Mouse (Mus musculus) frontal cortex, postnatal 36 days (tissue): ENCODE data around the gene Celf2.

ENCODE experiments used
- DNase-seq, 2 experiments: peaks; one replicate each; pipeline ENCODE4 v3.0.0; 2022; ENCODE audit warnings: low spot score in 2 of 2

Celf2 gene

DNA sequence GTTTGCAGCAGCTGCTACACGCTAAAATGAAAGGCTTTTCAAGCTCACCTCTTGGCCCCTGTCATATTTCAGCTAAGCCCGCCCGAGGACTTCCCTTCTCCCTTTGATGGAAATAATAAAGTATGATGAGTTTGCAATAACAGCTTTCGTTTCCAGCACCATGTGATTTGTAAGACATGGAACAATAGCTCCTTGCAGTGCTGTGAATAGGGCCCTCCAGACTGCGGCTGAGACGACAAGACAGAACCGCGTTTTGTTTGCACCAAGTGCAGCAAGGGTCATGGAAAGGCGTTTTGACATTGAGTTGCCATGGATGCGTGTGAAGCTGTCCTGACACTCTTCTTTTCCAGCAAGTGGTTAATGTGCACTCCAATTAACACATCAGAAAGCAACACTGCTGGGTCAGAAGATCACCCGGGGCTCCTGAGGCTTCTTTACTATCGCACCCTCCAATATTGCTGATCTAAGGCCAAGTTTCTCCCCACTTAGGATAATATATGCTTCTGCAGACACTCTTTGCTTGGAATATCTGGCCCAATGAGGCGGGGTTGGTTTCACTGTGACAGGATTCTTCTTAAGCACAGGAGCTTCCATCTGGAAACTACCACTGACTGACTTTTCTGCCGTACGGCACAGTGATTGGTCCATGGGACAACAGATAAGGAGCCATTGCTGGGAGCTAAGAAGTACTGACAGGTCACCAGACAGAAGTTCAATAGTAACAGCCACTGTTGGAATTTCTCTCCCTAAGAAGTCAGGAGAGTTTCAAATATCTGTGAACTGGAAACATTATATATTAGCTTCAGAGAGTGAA lies 301.5 kb downstream of the Celf2 start:
- DNase-seq: no peak

DNA sequence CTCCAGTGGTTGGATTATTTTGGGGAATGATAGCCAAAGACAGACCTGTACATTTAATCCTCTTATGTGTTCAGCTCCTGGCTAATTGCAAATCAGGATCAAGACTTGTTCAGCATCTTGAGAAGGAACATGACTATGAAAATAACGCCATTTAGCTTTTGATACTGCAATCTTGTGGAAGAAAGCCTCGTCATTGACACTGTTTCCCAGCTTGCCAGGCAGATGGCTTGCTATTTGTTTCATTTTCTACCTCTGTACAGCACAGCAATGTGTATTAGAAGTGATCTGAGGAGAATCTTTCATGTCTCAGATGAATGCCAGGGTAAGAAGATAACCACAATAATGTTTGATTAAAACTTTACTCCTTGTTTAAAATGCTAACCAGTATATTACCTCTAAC lies 315.9 kb downstream of the Celf2 start:
- DNase-seq: no peak

DNA sequence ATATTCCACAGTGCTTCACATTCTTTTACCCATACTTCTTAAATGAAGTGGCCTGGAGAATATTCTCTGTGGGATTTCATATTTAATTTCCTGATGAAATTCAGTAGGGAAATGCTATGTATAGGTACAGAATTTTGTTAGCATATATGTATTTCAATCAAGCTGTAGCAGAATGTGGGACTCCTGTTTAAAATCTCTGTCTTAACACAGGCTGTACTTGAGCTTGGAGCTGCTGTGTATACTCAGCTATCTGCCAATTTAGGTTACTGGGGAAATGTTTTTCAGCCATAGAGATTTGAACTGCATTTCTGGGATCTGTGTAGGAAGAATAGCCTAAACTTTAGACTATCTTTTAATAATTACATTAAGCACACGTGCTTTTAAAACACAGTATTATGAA lies 330.2 kb downstream of the Celf2 start:
- no peak for DNase-seq

GRCm38 (mm10) chr2:7173271-7174064 lies 335.9 kb downstream of the Celf2 start:
- no peak for DNase-seq

DNA sequence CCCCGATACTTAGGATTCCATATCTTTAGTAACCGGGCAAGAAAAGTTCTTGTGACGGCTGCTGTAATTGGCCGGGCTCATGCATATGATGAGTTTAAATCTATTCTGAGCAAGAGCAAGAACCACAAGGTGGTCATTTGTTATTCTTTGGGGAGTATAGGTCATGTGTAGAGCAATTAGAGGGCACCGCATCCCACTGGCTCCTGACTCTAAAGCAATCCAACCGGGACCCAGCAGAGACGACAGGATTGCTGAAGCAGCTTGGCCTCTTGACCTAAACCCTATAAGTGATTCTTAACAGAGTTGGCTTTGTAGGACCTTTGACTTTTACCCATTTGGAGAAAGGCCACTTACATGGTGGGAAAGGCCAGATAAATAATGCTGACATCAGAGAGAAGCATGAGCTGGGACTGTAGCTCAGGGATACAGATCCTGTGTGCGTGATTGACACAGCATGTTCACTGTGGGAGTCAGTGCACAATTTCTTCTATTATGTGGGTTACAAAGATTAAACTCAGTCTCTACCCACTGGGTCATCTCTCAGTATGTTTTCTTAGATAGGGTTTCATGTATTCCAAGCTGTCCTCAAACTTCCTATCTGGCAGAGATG lies 338.2 kb downstream of the Celf2 start:
- DNase-seq: no peak

DNA sequence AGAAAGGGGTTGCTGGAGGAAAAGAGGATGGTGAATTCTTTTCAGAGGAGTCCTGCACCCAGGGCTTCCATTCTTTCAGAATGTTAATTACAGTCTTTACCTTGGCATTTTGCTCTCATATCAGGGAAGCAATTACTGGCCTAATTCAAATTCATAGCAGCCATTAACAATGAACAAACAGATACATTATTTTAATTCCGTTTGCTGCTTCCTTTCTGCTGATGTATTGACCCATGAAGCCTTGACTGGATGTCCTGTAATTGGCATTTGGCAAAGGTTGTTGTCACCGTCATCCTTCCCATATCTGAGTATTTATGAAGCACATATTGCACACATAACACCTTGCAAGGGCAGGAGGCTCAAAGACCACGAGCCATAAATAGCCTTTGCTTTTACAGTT lies 343.6 kb downstream of the Celf2 start:
- DNase-seq: no peak

DNA sequence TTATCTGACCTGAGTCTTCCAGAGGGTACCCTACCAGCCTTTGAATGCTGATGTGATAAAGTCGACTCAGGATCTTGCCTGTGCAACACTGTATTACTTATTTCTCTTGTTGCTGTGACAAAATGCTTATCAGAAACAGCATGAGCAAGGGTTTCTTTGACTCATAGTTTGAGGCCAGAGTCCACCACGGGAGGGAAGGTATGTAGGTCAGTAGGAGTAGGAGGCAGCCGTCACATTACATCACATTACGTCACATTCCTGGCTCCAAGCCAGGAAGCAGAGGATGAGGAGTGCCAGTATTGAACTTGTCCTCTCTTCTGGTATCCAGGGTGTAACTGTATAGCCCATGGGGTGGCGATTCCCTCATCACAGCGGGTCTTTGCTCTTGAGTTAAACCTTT lies 349.3 kb downstream of the Celf2 start:
- DNase-seq: no peak

DNA sequence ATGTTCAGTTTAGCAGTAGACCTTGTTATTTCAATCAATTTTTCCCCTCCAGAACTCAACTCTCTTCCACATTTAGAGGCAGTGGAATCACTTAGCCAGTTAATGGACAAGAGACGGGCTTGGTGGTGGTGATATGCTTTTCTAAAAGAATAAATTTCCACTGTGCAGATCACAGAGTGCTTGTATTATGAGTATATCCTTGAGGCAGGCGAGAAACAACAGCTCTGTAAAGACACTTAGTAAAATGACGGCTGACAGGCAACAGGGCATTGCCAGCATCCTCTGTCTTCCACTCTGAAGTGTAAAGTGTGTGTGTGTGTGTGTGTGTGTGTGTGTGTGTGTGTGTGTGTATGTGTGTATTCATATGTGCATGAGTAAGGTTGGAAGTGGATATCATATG lies 362.1 kb downstream of the Celf2 start:
- DNase-seq: no peak

DNA sequence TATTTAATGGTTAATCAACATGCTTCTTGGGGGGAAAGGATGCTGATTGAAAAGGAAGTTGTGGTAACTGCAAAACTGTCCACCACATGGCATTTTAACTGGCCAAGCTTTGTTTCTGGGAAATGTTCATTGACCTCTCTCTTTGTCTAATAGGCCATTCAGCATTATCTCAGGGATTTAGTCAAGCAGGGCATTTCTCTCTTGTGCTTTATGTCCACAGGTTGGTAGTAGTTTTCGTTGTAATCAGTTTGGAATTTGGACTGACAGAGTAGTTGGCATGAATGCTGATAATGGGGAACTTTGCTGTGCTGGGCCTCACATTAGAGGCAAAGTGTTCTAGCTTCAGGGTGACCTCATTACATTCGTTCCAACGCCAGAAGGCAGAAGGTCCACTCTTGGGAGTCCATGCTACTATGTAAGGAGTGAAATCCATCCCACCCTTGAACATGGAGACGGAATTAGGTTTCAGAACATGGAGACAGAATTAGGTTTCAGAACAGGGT lies 363.8 kb downstream of the Celf2 start:
- DNase-seq: no peak

DNA sequence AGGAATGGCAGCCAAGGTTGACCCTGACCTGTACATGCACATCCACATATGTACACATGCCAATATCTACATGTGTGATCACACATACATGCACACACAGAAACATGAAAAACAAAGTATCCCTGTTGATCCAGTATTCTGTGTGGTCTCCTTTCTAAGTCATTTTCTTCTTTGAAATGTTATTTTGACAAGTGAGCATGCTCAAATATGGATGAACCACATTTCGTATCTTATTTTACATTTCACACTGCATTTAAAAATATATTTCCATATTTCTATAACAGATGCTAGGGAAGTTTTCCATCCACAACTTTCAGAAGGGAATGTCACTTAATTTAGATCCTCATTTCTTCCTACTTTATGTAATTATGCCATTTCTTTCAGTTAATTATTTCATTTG lies 364.5 kb downstream of the Celf2 start:
- no peak for DNase-seq

GRCm38 (mm10) chr2:7123366-7123765 lies 386.0 kb downstream of the Celf2 start:
- no peak for DNase-seq

GRCm38 (mm10) chr2:7115801-7116200 lies 393.6 kb downstream of the Celf2 start:
- DNase-seq: no peak

GRCm38 (mm10) chr2:7115161-7115560 lies 394.2 kb downstream of the Celf2 start:
- DNase-seq: no peak

DNA sequence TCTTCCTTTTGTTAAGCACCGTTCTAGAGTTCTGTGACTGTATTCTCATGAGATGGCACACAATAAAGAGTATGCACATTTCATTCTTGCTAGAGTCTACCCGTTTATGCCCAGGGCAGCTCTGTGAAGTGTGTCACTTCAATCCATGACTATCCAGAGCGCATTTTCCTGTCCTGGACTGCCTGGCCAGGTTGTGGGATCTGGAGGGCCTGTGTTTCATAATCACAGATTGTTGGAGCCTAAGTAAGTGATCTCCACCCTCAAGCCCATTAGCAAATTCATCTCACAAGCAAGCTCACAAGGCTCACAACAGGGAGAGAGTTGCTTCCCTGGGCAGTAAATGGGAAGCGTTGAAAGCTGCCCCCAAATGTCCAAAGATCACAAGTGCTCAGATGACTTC lies 395.6 kb downstream of the Celf2 start:
- DNase-seq: no peak

DNA sequence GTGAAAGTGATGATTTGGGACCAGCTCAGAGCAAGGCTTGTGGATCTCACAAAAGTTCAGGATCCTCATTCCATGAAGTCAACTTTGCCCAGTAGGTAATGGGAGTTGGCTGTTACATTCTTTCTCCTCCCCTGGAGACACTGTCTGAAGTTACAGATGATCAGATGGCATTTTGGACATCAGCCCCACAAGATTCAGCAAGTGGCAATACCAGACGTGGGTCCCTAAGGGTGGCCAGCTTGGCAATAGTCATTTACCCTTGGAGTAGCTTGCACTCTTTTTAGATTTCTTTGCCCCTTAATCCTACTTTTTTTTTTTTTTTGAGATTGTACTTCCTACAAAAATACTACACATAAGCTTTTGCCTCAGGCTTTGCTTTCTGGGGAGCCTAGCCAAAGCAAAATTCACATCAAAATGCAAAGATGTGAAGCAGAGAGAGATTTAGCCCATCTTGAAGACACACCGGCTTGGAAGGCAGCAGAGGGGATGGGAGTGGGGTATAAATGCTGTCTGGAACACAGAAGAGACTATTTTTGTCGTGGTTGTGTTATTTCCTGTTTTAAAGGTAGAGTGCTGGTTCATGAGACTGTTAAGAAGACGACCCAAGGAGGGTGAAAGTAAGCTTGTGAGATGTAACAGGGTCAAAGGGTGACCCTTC lies 397.1 kb downstream of the Celf2 start:
- DNase-seq: no peak

GRCm38 (mm10) chr2:7093414-7093813 lies 415.9 kb downstream of the Celf2 start:
- no peak for DNase-seq

- no peak for DNase-seq
Observed at GRCm38 (mm10) chr2:7092641-7093040, 416.7 kb downstream of the Celf2 start.

DNA sequence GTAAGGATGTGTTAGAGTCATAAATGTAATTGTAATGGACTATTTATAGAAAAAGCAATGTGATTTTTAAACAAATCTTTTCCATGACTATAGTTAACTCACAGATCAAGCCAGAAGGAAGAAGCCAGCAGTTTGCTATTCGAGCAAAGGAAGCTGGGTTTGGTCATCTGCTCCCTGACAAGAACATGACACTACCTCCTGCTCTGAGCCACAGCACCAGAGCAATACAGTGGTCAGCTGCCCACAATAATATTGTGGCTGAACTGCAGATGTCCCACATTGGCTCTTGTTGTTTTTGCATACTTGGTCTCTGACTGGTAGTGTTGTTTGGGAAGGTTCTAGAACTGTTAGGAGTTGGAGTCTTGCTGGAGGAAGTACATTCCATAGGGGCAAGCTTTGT lies 418.9 kb downstream of the Celf2 start:
- no peak for DNase-seq

DNA sequence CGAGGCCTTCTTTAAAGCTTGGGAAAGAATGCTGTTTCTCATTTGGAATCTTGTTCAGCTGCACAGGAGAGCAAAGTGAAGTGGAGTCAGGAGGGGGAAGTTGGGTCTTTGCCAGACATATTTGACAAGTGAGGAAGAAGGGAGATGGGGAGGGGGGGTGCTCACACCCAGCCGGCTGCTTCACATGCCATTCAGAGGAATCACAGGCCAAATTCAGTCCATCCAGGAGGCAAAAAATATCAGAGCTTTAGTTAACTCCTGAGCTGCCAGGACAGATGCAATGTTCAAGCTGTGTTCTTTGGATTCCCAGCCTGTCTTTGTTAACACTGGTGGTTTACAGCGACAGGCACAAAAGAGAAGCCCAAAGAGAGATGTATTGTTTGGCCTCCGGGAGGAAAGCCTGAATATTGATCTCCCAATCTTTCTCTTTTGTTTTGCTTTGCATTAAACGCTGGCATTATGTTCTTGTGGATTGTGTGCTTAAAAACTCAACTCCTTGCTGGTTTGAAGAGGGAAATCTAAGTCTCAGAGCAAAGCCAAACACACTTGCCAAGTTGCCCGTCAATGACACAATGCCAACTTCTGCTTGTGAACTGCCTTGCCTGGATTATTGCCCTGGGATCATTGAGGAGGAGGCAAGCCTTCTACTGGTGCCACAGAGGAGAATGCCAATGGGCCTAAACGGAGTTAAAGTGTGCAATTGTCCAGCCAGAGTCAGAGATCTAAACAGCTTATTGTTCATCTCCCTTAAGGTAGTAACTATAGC lies 420.1 kb downstream of the Celf2 start:
- DNase-seq: peak in 1 of 2 experiments; percentile 63

- DNase-seq: no peak
Observed at GRCm38 (mm10) chr2:7088536-7088935, 420.8 kb downstream of the Celf2 start.

GRCm38 (mm10) chr2:7087480-7087879 lies 421.9 kb downstream of the Celf2 start:
- no peak for DNase-seq
